Mouse (Mus musculus) frontal cortex, adult (tissue): Measurements from ENCODE around the gene Lgi2.

Source experiments
- ATAC-seq: cut with Nextera tagmentation; 2 replicates; pipeline ENCODE4 v1.9.2; 2017; ENCODE audit warnings: mild to moderate bottlenecking, moderate library complexity, mixed read lengths; ENCODE audit not compliant: low TSS enrichment

Gene Lgi2

DNA sequence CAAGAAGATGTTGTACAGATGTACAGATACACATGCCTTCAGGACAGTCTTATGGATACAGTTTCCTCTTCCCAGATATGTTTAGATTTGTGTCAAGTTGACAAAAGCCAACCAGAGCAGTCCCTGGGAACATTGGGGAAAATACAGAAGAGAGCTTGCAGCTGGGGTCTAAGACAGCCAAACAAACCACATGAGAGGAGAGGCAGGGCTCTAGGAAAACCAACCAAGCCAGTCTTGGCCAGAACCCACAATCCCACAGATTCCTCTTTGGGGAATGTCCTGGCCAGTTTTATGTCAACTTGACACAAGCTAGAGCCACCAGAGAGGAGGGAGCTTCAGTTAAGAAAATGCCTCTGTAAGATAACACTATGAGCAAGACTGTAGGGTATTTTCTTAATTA, 26.8 kb downstream of the Lgi2 start:
- ATAC-seq, result no peak

DNA sequence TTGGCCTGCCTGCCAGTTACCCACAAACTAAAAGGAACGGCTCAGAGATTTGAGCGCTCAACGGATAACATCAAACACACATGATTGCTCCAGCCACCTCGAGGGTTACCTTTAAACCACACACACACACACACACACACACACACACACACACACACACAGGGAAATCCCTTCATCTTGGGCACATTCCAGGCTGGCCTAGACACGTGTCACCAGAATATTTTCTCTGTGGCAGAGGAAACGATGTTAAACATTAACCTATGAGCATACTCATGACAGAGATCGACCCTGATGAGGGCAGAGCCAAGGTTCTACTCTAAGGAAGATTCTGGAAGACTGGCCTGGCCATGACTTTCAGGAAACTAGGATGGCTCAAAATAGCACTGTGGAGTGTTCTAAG, 29.2 kb downstream of the Lgi2 start:
- ATAC-seq, result no peak

DNA sequence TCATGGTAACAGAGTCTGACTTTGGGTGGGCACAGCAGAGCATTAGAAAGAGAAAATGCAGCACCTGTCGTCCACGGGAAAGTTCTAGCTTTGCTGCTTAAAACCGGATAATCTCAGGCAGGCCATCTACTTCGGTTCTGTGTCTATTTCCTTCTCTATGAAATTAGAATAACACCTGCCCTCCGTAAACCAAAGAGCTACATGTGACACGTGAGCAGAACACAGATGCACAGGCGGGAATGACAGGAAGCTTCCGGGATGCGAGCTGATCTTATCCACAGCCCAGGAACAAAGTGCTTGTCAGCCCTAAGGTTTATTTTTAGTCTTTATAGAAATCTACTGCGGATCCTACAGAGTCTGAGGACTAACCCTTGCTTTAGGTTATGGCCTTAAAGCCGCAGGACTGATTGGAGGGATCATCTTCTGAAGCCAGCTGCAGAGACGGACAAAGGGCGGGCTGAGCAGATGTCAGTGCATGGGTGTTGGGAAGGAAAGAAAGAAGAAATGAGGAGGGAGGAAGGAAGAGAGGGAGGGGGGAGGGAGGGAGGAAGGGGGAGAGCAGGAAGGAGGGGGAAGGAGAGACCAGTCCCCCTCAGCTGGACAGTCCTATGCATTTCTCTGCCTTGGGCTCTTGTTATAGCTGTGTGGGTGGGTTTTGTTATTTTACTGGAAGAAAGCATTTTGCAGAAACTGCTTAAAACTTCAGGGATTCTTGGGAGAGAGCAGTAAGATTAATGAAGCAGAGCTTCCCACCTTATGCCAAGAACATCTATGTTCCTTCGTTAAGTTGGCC, 31.3 kb downstream of the Lgi2 start:
- peak; percentile 66 for ATAC-seq

DNA sequence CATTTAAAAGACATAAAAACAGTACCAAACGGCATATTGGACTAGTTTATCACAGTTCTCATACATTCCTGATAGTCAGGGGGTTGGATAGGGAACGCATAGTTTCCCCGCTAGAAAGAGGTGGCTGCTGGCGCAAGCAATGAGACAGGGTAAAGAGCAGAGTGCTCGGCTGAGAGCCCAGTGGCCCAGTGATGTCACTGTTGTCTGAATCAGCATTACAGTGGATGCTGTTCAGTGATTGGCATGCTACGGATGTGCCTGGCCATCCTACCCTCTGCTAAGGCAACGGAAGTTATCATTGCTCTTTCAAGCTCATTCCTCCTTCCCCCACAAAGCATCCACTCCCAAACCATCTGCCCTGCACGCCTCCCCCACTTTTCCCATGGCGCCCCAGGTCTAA, 32.6 kb downstream of the Lgi2 start:
- ATAC-seq, result peak; percentile 36; the same call in 1 of the 2 replicates

DNA sequence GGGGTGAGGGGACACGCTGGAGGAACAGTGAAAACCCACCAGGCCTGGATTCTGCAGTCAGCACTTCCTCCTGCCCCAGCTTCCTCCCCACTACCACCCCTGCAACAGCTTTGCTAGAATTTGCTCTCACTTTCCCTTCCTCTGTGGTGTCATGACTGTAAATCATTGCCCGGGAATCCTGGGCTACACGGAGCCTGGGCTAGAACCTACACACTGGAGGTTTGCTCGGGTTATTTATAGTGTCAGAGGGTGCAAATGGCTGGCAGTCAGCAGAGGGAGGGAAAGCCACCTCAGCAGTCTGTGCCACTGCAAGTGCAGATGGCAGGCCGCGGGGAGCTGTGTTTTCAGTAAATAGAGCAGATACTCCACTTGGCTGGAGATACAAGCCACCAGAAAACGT, 37.7 kb downstream of the Lgi2 start:
- ATAC-seq, result peak; percentile 85

DNA sequence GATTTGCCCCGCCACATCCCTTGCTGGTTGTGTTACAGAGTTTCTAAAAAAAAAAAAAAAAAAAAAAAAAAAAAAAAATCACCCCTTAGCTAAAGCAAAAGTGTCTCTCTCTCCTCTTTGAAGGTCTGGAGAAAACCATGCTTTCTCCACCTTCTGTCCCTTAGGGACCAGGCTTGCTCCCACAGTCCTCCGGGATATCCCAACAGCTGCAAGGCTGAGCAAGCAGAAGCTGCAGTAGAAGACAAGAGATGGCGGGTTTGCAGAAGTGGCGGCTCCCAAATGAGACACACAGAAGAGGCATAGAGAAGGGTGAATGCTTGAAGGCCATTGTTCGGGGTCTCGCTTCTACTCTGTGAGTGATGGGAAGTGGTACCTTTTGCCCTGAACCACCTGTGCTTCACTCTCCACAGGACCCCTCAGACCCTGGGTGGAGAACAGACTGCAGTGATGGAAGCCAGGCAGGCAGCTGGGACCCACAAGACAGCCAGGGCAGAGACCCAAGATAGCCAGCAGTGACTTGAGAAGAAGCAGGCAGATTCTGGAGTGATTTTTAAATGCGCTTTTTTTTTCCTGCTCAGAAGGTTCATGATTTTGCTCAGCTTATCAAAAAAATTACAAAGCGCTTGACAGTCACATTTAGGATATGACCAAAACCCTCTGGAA, 39.8 kb downstream of the Lgi2 start:
- no peak for ATAC-seq

DNA sequence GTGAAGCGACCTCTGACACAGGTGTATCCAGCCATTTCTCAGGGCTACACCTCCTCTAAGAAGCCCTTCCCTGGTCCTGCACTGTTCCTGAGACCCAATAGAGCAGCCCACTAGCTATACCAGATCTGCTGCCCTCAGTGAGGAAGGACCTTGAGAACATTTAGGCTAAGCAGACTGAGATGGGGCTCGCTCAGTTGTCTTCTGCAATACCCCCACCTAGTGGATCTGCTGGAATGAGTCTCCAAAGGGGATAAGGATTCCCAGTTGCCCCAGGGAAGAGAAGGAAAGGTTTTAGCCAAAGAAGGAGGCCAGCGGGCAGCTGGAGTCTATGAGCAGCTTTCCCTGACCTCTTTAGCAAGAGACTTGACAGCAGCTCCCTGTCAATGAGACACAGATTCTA, 42.1 kb downstream of the Lgi2 start:
- peak; percentile 88 for ATAC-seq

DNA sequence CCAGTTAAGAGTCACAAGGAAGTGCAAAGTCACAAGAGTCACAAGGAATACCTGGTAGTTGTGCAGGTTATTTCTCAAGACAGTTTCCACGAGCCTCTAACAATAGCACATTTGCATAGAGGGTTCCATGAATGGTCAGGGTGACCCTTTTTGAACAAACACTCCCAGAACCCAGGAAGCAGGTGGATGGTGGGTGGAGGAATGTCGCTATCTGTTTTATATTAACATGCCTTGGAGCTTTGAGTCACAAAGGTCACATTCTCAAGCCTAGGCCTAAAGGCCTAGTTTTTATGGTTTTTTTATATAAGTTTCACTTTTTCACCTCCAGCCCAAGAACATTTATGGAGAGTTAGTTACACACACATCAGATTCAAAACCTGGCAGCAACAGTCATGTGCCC, 46.3 kb downstream of the Lgi2 start:
- no peak for ATAC-seq

DNA sequence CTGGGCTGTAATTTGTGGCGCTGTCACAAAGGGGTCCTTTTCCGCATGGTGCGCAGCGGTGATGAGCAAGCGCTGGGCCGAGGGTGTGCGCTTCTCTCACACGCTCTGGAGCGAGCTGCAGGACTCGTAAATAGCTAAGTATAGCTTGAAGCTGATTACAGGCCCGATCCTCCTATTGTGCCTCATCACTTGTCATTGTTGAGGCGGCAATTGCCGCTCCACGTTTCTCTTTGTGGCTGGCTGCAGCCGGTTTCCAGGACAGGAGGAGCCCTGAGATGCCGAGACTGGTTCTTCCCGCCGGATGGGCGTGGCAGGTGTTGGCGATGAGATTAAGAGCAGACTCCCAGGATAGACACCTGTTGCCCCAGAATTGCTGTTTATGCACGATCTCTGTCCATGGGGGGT, 50.2 kb downstream of the Lgi2 start:
- peak; percentile 53; the same call in 1 of the 2 replicates for ATAC-seq

DNA sequence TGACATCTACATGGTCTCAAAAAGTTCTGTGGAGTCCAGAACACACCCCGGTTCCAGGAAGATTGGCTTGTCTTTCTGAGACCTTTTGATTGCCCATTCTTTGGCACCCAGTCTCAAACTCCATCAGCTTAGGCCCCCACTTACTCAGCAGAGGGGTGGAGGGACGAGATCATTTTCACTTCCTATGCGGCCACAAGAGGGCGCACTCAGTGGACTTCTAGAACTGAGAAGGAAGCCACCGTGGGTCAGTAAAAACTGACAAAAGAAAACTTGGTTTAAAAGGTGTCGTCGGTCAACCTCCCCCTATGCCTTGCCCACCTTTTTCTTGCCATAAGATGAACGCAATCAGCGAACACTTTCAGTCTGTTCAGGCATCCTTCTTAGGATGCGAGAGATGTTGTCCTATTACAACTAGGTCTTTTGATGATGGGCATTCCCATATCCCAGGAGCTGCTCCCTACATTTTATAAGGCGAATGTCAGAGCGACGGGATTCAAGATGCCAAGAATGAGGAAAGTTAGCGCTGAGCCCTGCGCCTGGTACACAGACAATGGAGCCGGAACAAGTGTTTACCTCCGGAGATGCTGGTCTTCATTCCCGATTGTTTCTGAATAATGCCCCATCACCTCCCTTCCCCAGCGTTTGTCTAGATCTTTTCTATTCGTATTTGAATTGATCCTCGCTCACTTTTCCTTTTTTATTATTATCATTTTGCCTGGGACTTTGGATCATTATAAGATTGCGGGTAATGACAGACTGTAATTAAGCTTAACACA, 50.8 kb downstream of the Lgi2 start:
- ATAC-seq, result peak; percentile 86

DNA sequence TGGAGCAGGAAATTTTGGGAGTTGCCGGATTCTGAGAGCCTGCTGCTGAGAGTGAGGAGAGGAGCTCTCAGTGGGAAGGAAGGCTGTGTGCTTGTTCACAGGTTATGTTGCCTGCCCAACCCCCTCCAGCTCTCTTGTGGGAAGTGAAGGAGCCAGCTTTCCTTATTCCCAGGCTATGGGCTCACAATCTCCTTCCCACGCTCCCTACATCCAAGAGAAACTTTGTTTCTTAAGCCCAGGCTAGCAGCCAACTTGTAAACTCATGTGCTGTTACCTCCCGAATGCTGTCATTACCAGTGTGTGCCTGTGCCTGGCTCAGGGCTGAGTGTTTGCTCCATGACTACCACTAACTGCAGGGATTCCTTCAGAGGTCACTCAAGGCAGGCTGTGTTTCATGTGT, 55.2 kb downstream of the Lgi2 start:
- peak; percentile 76 for ATAC-seq

DNA sequence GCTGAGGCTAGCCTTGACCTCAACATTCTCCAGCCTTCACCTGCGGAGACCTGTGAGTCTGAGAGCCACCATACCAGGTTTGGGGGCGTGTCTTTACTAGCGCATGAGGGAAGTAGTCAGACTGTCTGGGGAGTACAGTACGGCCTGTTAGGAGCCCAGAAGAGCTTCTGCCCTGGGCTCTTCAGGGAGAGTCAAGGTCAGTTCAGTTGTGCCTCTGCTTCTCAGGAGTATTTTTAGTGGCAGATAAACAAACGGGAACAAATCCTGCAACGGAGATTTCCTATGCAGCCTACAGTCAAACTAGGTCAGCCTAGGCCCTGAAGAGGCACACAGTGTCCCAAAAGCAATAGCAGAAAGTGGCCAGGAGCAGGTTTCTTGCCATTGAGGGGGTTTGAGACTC, 56.8 kb downstream of the Lgi2 start:
- ATAC-seq, result no peak

DNA sequence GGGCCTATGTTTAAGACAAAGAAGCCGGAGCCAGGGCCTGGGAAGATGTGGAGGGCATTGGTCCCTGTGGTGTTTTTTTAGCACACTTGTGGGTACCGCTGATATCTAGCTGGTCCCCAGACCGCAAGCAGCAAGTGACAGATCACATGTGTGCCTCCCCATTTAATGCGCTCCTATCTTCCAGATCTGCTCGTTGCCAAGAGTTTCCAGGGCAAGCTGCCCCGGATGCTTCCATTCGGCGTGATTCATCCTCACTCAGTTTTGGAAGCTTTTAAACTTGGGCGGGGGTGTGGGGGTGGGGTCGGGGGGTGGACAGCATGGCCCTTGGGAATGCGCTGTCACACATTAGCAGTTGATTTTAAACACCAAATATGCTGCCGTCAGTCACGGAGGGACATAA, 61.6 kb downstream of the Lgi2 start:
- ATAC-seq, result no peak

DNA sequence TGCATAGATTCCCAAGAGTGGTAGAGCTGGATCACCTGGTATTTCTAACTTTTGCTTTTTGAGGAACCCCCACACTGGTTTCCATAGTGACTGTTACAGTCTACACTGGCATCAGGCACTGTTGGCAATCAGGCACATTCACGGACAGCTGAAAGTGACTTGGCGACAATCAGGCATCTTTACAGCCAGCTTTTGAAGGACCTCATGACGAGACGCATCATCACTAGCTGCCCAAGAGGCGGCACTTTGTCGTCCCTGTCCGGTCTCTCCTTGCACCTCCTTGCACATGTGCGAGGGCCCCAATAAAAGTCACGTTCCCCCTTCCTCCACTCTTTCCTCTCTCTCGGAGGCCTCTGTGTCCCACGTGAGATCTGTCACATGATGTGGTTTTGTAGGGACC, 62.1 kb downstream of the Lgi2 start:
- ATAC-seq, result no peak

DNA sequence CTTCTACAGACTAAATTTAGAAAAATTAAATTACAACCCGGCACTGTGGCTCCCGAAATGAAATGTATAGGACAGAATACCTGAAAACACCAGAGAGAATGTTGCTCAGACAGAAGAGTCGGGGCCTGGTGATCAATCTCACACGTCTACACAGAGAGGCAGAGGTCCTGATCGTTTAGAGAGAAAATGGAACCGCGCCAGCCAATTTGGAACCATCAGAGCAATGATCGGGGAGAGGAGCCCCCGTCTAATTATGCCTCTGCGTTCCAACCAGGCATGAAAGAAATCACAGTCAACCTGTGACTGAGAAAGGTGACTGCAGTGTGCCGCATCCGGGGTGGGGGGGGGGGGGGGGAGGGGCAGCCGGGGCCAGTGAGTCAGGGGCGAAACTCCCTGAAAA, 70.6 kb downstream of the Lgi2 start:
- ATAC-seq, result no peak

DNA sequence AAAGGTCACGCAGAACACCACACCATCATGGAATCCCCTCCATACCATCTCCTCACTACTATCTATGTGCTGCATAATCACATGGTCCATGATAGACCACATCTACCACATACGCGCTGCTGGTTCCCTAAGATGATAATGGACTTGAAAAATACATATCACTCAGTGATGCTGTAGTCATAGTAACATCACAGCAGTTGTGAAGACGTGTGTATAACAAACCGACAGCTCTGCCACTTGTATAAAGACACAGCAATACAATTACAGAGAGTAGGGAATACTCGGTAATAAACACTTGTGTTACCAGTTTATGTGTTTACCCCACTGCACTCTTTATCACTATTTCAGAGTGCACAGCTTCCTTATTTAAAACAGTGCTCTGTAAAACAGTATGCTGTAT, 74.8 kb downstream of the Lgi2 start:
- no peak for ATAC-seq

DNA sequence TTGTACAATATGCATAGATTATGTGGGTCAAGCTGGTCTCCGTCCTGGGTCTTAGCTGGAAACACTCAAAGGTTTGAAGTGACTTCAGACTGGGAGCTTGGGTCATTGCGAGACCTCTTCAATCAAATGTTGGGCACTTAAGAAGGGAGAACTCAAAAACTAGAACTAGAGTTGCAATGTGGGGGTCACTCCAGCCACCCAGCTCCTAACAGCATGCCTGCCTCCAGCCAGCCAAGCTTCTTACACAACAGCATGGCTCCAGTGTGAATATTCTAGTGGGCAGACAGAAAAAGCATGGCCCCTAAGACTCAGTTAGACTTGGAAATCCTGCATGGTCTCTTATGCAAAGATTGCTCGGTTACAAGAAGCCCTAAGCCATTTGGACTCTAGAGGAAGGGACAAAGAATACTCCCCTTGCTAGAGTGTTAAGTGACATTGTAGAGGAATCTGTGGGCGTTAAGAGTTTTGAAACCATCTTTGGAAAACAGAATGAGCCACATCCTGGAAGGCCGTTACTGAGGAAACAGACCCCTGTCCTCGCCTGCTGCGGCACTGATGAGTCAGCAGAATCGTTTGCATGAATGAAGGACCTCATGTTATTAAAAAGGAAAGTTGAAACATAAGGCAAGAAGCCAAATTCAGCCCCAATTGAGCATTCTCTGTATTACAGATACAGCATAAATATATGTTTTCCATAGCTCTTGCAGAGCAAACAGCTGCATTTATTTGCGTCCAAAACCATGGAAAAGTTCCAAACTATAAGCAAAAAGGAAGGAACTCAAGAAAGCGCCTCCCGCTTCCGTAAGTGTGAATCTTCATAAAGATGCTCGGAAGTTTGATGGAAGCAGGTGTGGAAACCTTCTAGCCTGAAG, 78.5 kb downstream of the Lgi2 start:
- no peak for ATAC-seq
